Mouse (Mus musculus) ES-E14 (cell line): ENCODE measurements around the gene Sarm1. TPM values are rescaled to one million over a fixed set of nuclear protein-coding genes. Genes with fewer than 3 reads are reported as not detected.

Experiments
- DNase-seq: peaks from one replicate; pipeline ENCODE4 v3.0.0-alpha.2; 2013; ENCODE audit warnings: low read depth, low spot score
- H3K27ac ChIP-seq: 2 replicates; pipeline ENCODE4 v1.5.1; 2012; ENCODE audit warnings: low read depth, mild to moderate bottlenecking, low read length, moderate library complexity, mixed read lengths; ENCODE audit not compliant: poor library complexity, insufficient read depth, severe bottlenecking
- H3K36me3 ChIP-seq: 2 replicates; pipeline ENCODE4 v1.6.1; 2012; ENCODE audit warnings: mild to moderate bottlenecking, low read length, moderate library complexity, mixed read lengths; ENCODE audit not compliant: control insufficient read depth, poor library complexity, insufficient read depth, severe bottlenecking
- H3K4me1 ChIP-seq, 2 experiments: fragments of 150-350 bp in 1 of 2; sonication (generic) in 1 of 2; 2 replicates each; pipeline ENCODE4 v1.6.1; 2012; ENCODE audit warnings: low read length in 2 of 2, mild to moderate bottlenecking in 1 of 2, mixed read lengths in 1 of 2; ENCODE audit not compliant: control insufficient read depth in 2 of 2, insufficient read depth in 2 of 2, poor library complexity in 1 of 2
- H3K4me3 ChIP-seq, 2 experiments: fragments of 150-350 bp in 1 of 2; sonication (generic) in 1 of 2; 2 replicates each; pipeline ENCODE4 v1.5.1; 2012; ENCODE audit warnings: low read length in 2 of 2, low read depth in 1 of 2, mild to moderate bottlenecking in 1 of 2, mixed read lengths in 1 of 2; ENCODE audit not compliant: insufficient read depth in 1 of 2, poor library complexity in 1 of 2, severe bottlenecking in 1 of 2
- H3K9ac ChIP-seq: 2 replicates; pipeline ENCODE4 v1.6.1; 2012; ENCODE audit warnings: low read depth, mild to moderate bottlenecking, low read length, mixed read lengths; ENCODE audit not compliant: poor library complexity, insufficient read depth, severe bottlenecking
- H3K9me3 ChIP-seq: fragments of 150-350 bp; sonication (generic); 2 replicates; pipeline ENCODE4 v1.6.1; 2012; ENCODE audit warnings: low read depth, mild to moderate bottlenecking, low read length; ENCODE audit not compliant: control insufficient read depth, insufficient read depth
- CHD2 ChIP-seq: IDR thresholded peaks from 2 replicates; pipeline ENCODE4 v1.6.1; 2014; ENCODE audit warnings: mild to moderate bottlenecking, low read depth, low read length, inconsistent platforms
- HCFC1 ChIP-seq: IDR thresholded peaks from 2 replicates; pipeline ENCODE4 v1.6.1; 2012; ENCODE audit warnings: low read length, inconsistent platforms, borderline replicate concordance; ENCODE audit not compliant: insufficient read depth
- MAFK ChIP-seq: IDR thresholded peaks from 2 replicates; pipeline ENCODE4 v1.6.1; 2014; ENCODE audit warnings: mild to moderate bottlenecking, low read depth, low read length, inconsistent platforms; ENCODE audit not compliant: insufficient read depth
- ZC3H11A ChIP-seq: IDR thresholded peaks from 2 replicates; pipeline ENCODE4 v1.6.1; 2012; ENCODE audit warnings: low read depth, mild to moderate bottlenecking, inconsistent platforms, low read length, borderline replicate concordance
- ZNF384 ChIP-seq: IDR thresholded peaks from 2 replicates; pipeline ENCODE4 v1.6.1; 2012; ENCODE audit warnings: low read depth, low read length, inconsistent platforms
- in situ Hi-C, 2 experiments: fragments of 600-800 bp; cut with MboI; formaldehyde crosslinking; loops; one replicate each; pipeline ENCODE4 v1.15.1; 2025; ENCODE audit warnings: low sequenced_read_pairs in 2 of 2, inconsistent platforms in 1 of 2; ENCODE audit not compliant: unreplicated experiment in 2 of 2
- total RNA-seq: library from RNA; depleted of rRNA; stranded (reverse); fragments of 300-350 nt; gene quantifications from 2 replicates; pipeline ENCODE4 v1.2.3, GENCODE M21; 2012

Gene Sarm1
- total RNA-seq, 1 experiment: 3.7 TPM

GRCm38 (mm10) chr11:78437182-78437581 is 60.4 kb downstream of the Sarm1 start:
- no peak overlapping the region for H3K9ac ChIP-seq
- TF ChIP-seq CHD2 (no peak), ZC3H11A (no peak), MAFK (no peak), HCFC1 (no peak)

DNA sequence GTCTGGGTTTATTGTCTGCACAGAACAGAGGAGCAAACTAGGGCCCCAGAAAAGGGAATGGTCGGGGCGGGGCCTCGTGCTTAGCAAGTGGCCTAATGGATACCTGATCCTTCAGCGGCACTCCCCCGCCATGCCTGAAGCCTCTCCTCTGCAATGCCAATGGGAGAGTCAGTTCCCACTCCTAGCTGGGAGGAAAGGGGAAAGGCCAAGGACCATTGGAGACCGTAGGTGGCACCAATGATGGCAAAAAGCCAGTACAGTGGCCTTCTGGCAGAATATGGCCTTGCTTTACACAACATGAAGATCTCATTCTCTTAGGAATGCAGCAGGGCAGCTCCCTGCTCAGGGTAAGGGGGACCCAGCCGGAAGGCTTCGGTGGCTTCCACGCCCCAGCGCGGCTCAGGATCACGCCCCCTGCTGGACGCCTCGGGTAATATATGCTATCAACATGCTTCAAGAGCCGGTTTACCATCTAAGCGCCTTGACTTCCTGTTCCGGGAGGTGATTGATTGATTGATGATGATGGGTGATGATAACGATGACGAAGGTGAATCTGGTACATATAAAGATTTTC is 61.7 kb downstream of the Sarm1 start:
- peak; percentile 84 for DNase-seq
- Histone ChIP-seq H3K9ac (peak overlapping the region; percentile 67; the same call in 1 of the 2 replicates), H3K4me3 (peak overlapping the region; percentile 20 to 60; a peak in 3 of 4 replicates), H3K9me3 (no peaks in the 10 kb centered on the region), H3K36me3 (no peaks in the 10 kb centered on the region), H3K27ac (no peak overlapping the region), H3K4me1 (peaks cover 2 to 14% of the 10 kb centered on the region in 2 experiments; a peak in 3 of 4 replicates)
- TF ChIP-seq MAFK (no peak), HCFC1 (no peak), ZC3H11A (no peak), CHD2 (no peak), ZNF384 (no peak)
- in situ Hi-C loops: no loop called here

More at GRCm38 (mm10) chr11:78437182-78437581, 60.4 kb downstream of the Sarm1 start:
- H3K9me3 ChIP-seq: no peaks in the 10 kb centered on the region
- no peaks in the 10 kb centered on the region for H3K36me3 ChIP-seq
- peaks cover 0 to 10% of the 10 kb centered on the region in 2 experiments; a peak in 3 of 4 replicates for H3K4me1 ChIP-seq
- in situ Hi-C loops: no loop called here
- no peak overlapping the region for H3K27ac ChIP-seq
- DNase-seq: no peak
- H3K4me3 ChIP-seq: no peak overlapping the region

DNA sequence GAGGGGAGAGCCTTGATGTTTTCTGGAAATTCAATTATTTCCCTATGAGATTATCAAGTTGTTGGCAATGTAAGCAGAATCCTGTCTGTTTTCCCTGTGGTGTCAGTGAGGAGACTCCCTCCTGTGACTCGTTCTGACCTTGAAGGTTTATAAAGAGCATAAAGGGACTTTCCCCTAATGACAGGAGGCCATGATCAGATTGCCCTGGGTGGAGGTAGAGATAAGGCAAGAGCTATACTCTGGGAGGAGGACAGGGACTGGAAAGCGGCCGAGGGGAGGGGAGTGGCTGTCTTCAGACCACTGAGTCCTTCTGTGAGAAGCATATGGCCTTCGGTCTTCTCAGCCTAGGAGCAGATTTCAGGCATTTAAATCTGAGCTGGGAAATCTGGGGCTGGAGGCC is 63.5 kb downstream of the Sarm1 start:
- no peak overlapping the region for H3K9ac ChIP-seq
- TF ChIP-seq MAFK: no peak
- no peak for TF ChIP-seq HCFC1
- TF ChIP-seq CHD2: no peak
- TF ChIP-seq ZNF384: no peak
- TF ChIP-seq ZC3H11A: no peak

DNA sequence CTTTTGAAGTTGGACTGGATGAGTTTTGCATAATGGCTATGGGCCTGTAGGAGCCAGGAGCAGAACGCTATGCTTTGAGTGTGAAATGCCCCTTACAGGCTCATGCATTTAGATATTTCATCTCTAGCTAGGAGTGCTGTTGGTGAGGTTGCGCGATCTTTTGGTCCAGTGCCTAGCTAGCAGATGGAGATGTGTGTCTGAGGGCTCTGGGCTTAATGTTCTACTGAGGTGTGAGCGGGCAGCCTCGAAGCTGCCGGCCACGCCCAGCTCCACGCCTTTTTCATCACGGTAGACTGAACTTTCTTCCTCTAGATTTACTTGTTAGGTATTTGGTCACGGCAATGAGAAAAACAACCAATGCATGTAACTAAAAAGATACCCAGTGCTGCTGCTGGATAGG is 66.4 kb downstream of the Sarm1 start:
- in situ Hi-C loops: no loop called here
- no peak overlapping the region for H3K4me3 ChIP-seq
- TF ChIP-seq MAFK: no peak
- TF ChIP-seq HCFC1: no peak
- no peak for TF ChIP-seq ZNF384
- no peak for TF ChIP-seq ZC3H11A
- no peak for TF ChIP-seq CHD2

More for the DNA sequence above, 63.5 kb downstream of the Sarm1 start:
- peaks cover 4 to 16% of the 10 kb centered on the region in 2 experiments; a peak in 3 of 4 replicates for H3K4me1 ChIP-seq
- H3K27ac ChIP-seq: no peak overlapping the region
- in situ Hi-C loops: no loop called here
- no peak for DNase-seq
- H3K36me3 ChIP-seq: no peaks in the 10 kb centered on the region
- no peak overlapping the region for H3K4me3 ChIP-seq
- no peaks in the 10 kb centered on the region for H3K9me3 ChIP-seq

More for the DNA sequence above, 66.4 kb downstream of the Sarm1 start:
- no peak overlapping the region for H3K27ac ChIP-seq
- peaks cover 10 to 26% of the 10 kb centered on the region in 2 experiments for H3K4me1 ChIP-seq
- no peaks in the 10 kb centered on the region for H3K9me3 ChIP-seq
- no peak for DNase-seq
- H3K9ac ChIP-seq: no peak overlapping the region
- no peaks in the 10 kb centered on the region for H3K36me3 ChIP-seq
